Mouse (Mus musculus) myocyte (in vitro differentiated cells): ENCODE data around the gene C1d.

Experiments
- CEBPB ChIP-seq: IDR thresholded peaks from 2 replicates; pipeline ENCODE4 v1.6.1; 2011; ENCODE audit warnings: mild to moderate bottlenecking, moderate library complexity; ENCODE audit not compliant: poor library complexity, insufficient read depth, severe bottlenecking
- E2F4 ChIP-seq: IDR thresholded peaks from one replicate; pipeline ENCODE4 v1.6.1; 2011; ENCODE audit warnings: mild to moderate bottlenecking, control low read depth, moderate library complexity; ENCODE audit not compliant: insufficient read depth
- MAX ChIP-seq: IDR thresholded peaks from one replicate; pipeline ENCODE4 v1.6.1; 2011; ENCODE audit warnings: low read depth, mild to moderate bottlenecking, control low read depth
- MYOD1 ChIP-seq, 3 experiments: IDR thresholded peaks; one replicate each; pipeline ENCODE4 v1.6.1; 2011; ENCODE audit warnings: control low read depth in 2 of 3, low read depth in 2 of 3, mild to moderate bottlenecking in 2 of 3, moderate library complexity in 1 of 3; ENCODE audit not compliant: insufficient read length in 2 of 3, control insufficient read depth in 1 of 3
- MYOG ChIP-seq, 3 experiments: IDR thresholded peaks; one replicate each; pipeline ENCODE4 v1.6.1; 2011; ENCODE audit warnings: control low read depth in 2 of 3, low read depth in 2 of 3, mild to moderate bottlenecking in 2 of 3; ENCODE audit not compliant: insufficient read length in 2 of 3, control insufficient read depth in 1 of 3, insufficient read depth in 1 of 3
- POLR2A ChIP-seq: IDR thresholded peaks from one replicate; pipeline ENCODE4 v1.6.1; 2011; ENCODE audit warnings: low read depth, mild to moderate bottlenecking, control low read depth, moderate library complexity; ENCODE audit not compliant: insufficient read length
- POLR2AphosphoS2 ChIP-seq: IDR thresholded peaks from one replicate; pipeline ENCODE4 v1.6.1; 2011; ENCODE audit warnings: low read depth, control low read depth; ENCODE audit not compliant: insufficient read length
- REST ChIP-seq: IDR thresholded peaks from one replicate; pipeline ENCODE4 v1.6.1; 2011; ENCODE audit warnings: mild to moderate bottlenecking, control low read depth, moderate library complexity; ENCODE audit not compliant: insufficient read depth, insufficient read length
- SRF ChIP-seq: IDR thresholded peaks from one replicate; pipeline ENCODE4 v1.6.1; 2011; ENCODE audit warnings: low read depth; ENCODE audit not compliant: control insufficient read depth, insufficient read length
- TCF12 ChIP-seq: IDR thresholded peaks from one replicate; pipeline ENCODE4 v1.6.1; 2011; ENCODE audit warnings: mild to moderate bottlenecking, control low read depth; ENCODE audit not compliant: poor library complexity, insufficient read depth, severe bottlenecking
- USF1 ChIP-seq: IDR thresholded peaks from one replicate; pipeline ENCODE4 v1.6.1; 2011; ENCODE audit warnings: low read depth, mild to moderate bottlenecking, control low read depth, moderate library complexity

GRCm38 (mm10) chr11:17257443-17257842 lies at the start of gene C1d:
- TF ChIP-seq REST (no peak), POLR2A (peak; percentile 81), USF1 (no peak), MYOG (IDR thresholded peaks at IDR 0.05; ENCODE audit: control insufficient read depth in 1 of 3, insufficient read depth in 1 of 3, insufficient read length in 2 of 3, low read depth in 2 of 3) (no peak), E2F4 (no peak), MAX (no peak), TCF12 (no peak), POLR2AphosphoS2 (peak; percentile 89), MYOD1 (IDR thresholded peaks at IDR 0.05; ENCODE audit: control insufficient read depth in 1 of 3, insufficient read length in 2 of 3, low read depth in 2 of 3) (no peak), SRF (peak; percentile 70), CEBPB (no peak)
